In the genomic region with DNA sequence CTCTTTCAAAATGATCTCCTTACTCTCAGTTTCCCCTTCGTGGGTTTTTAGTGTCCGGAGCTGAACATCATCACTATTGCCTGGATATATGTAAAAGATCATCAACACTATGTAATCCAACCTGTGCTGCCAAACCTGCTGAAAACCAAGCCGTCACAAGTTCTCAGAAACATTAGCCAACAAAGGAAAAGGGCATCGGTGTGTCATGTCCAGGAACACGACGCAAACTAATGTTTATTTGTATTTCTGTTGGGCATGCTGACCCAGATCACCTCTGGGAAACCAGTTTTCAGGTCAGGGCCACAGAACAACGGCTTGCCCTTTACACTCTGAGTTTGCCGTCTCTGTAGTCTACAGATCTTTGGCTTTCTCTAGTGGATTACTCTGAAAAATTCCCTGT, we compare ENCODE assay signal across 25 mouse cellular contexts.
DNase-seq lines count a peak whose midpoint lies in the region; ATAC-seq and TF ChIP-seq lines count a peak whose summit lies in the region.
"Had no signal": no experiment of that assay in that cellular context is flagged by ENCODE, and none has a peak within 500 bp of the region (broad histone marks: within the 10 kb centered on the region; RNA-seq: fewer than 3 reads in every experiment).

No protein-coding gene starts in this region.

- 76% methylated on average over 8 of the region's 8 CpGs for WGBS in kidney, embryonic 15.5 days
- 89% methylated on average over 8 of the region's 8 CpGs for WGBS in forebrain, embryonic 10.5 days

- TF ChIP-seq CTCF in gastrocnemius, adult 2 months (IDR thresholded peaks at IDR 0.05): no peak

- peak overlapping the region; percentile 58 for H3K27ac ChIP-seq in gastrocnemius, adult 2 months
- no peak overlapping the region for H3K27ac ChIP-seq in kidney, embryonic 15.5 days
- no peak overlapping the region for H3K27ac ChIP-seq in forebrain, embryonic 10.5 days
- H3K27ac ChIP-seq: embryonic facial prominence, embryonic 13.5 days; heart, embryonic 10.5 days; heart, embryonic 15.5 days; macrophage; midbrain, embryonic 13.5 days; neural tube, embryonic 13.5 days had no signal

- no peak for DNase-seq in gastrocnemius, adult 2 months
- DNase-seq in gastrocnemius, postnatal 4 days (ENCODE audit: low spot score in 2 of 2): no peak
- DNase-seq in kidney, postnatal 36 days: peak; percentile 35 to 53
- peak; percentile 18 for DNase-seq in adipocyte (ENCODE audit: low spot score)
- DNase-seq in adrenal gland, postnatal 14 days: peak; percentile 28
- DNase-seq in forebrain, embryonic 10.5 days (ENCODE audit: extremely low spot score, low spot score): no peak
- DNase-seq: B cell, adult 2 months; cerebellum, adult 18-20 months; cerebellum, postnatal 10 days; gastrocnemius, postnatal 10 days; kidney, adult 18-20 months; left cerebral cortex, postnatal 4 days; lung, adult 18-20 months; right cerebral cortex, postnatal 4 days; thymus, postnatal 4 days had no signal

- no peaks in the 10 kb centered on the region for H3K27me3 ChIP-seq in kidney, embryonic 15.5 days
- H3K27me3 ChIP-seq in forebrain, embryonic 10.5 days (ENCODE audit: poor library complexity, severe bottlenecking): no peaks in the 10 kb centered on the region
- H3K27me3 ChIP-seq: embryonic facial prominence, embryonic 13.5 days; heart, embryonic 15.5 days; midbrain, embryonic 13.5 days; neural tube, embryonic 13.5 days had no signal

- H3K9me3 ChIP-seq in kidney, embryonic 15.5 days (replicated peaks): no peaks in the 10 kb centered on the region
- H3K9me3 ChIP-seq in forebrain, embryonic 10.5 days: no peaks in the 10 kb centered on the region
- H3K9me3 ChIP-seq: embryonic facial prominence, embryonic 13.5 days; heart, embryonic 10.5 days; heart, embryonic 15.5 days; midbrain, embryonic 13.5 days; neural tube, embryonic 13.5 days had no signal

- no peak for ATAC-seq in kidney, embryonic 15.5 days (replicated peaks; ENCODE audit: low FRiP score)
- ATAC-seq: forebrain, embryonic 16.5 days; hindbrain, embryonic 16.5 days; lung, postnatal 0 days; midbrain, embryonic 13.5 days had no signal

- H3K4me3 ChIP-seq in gastrocnemius, adult 2 months: no peak overlapping the region
- H3K4me3 ChIP-seq in kidney, embryonic 15.5 days (replicated peaks): no peak overlapping the region
- no peak overlapping the region for H3K4me3 ChIP-seq in forebrain, embryonic 10.5 days
- H3K4me3 ChIP-seq: embryonic facial prominence, embryonic 13.5 days; heart, embryonic 10.5 days; heart, embryonic 15.5 days; midbrain, embryonic 13.5 days; neural tube, embryonic 13.5 days had no signal

- no peak overlapping the region for H3K9ac ChIP-seq in kidney, embryonic 15.5 days
- H3K9ac ChIP-seq: embryonic facial prominence, embryonic 13.5 days; heart, embryonic 15.5 days; midbrain, embryonic 13.5 days; neural tube, embryonic 13.5 days had no signal

- H3K36me3 ChIP-seq in kidney, embryonic 15.5 days: no peaks in the 10 kb centered on the region
- H3K36me3 ChIP-seq in forebrain, embryonic 10.5 days (replicated peaks): no peaks in the 10 kb centered on the region
- H3K36me3 ChIP-seq: embryonic facial prominence, embryonic 13.5 days; heart, embryonic 10.5 days; heart, embryonic 15.5 days; midbrain, embryonic 13.5 days; neural tube, embryonic 13.5 days had no signal

- intact Hi-C loops in gastrocnemius, adult 2 months (cut with DNase I): no loop called here

- H3K4me2 ChIP-seq in kidney, embryonic 15.5 days: no peak overlapping the region
- H3K4me2 ChIP-seq: embryonic facial prominence, embryonic 13.5 days; heart, embryonic 15.5 days; midbrain, embryonic 13.5 days; neural tube, embryonic 13.5 days had no signal

- peaks cover 6% of the 10 kb centered on the region for H3K4me1 ChIP-seq in kidney, embryonic 15.5 days
- no peaks in the 10 kb centered on the region for H3K4me1 ChIP-seq in forebrain, embryonic 10.5 days

Comparison
In these comparisons a context has a peak if more than half of its experiments do, and no peak if none do; other contexts are left out.
1. DNase-seq: peak in kidney, postnatal 36 days (2 of 2), adipocyte (single experiment) and adrenal gland, postnatal 14 days (single experiment); none in gastrocnemius, adult 2 months (single experiment), gastrocnemius, postnatal 4 days (0 of 2) and forebrain, embryonic 10.5 days (single experiment).